Mouse (Mus musculus): ENCODE measurements around the gene Stard7. TPM values are rescaled to one million over a fixed set of nuclear protein-coding genes. Genes with fewer than 3 reads are reported as not detected.

The Stard7 gene
- polyA plus RNA-seq, 1 experiment from 2014 or later: 101 TPM

- 71% methylated on average over 4 of the region's 4 CpGs for WGBS (ENCODE audit: insufficient replicate concordance)
- Histone ChIP-seq H3K27me3 (ENCODE audit: control insufficient read depth, insufficient read depth, low read length) (no peaks in the 10 kb centered on the region), H3K9ac (ENCODE audit: low read depth, low read length) (no peak overlapping the region)
Measured at GRCm38 (mm10) chr2:127318136-127318535, 48.1 kb downstream of the Stard7 start.

GRCm38 (mm10) chr2:127319071-127319470, 49.1 kb downstream of the Stard7 start:
- no peak overlapping the region for H3K4me2 ChIP-seq
- H3K27ac ChIP-seq (ENCODE audit: low read depth, low read length): no peak overlapping the region
- H3K9ac ChIP-seq (ENCODE audit: low read depth, low read length): no peak overlapping the region
- H3K4me3 ChIP-seq (ENCODE audit: low read depth, low read length): no peak overlapping the region
- H3K27me3 ChIP-seq (ENCODE audit: control insufficient read depth, insufficient read depth, low read length): no peaks in the 10 kb centered on the region
- 0 out of 2 replicates have a peak, but pooled peaks cover 2% of the 10 kb centered on the region for H3K4me1 ChIP-seq (ENCODE audit: control insufficient read depth, insufficient read depth, low read length)
- H3K36me3 ChIP-seq (ENCODE audit: control insufficient read depth, insufficient read depth, low read length): no peaks in the 10 kb centered on the region
- no peak for ATAC-seq (replicated peaks; ENCODE audit: insufficient number of reproducible peaks, low FRiP score, low TSS enrichment)
- H3K9me3 ChIP-seq (replicated peaks; ENCODE audit: control insufficient read depth, low read length): no peaks in the 10 kb centered on the region
- 61% methylated on average over 4 of the region's 4 CpGs for WGBS (ENCODE audit: insufficient replicate concordance)

More at GRCm38 (mm10) chr2:127318136-127318535, 48.1 kb downstream of the Stard7 start:
- ATAC-seq (replicated peaks; ENCODE audit: insufficient number of reproducible peaks, low FRiP score, low TSS enrichment): no peak
- Histone ChIP-seq H3K36me3 (ENCODE audit: control insufficient read depth, insufficient read depth, low read length) (no peaks in the 10 kb centered on the region), H3K4me2 (no peak overlapping the region), H3K27ac (ENCODE audit: low read depth, low read length) (no peak overlapping the region), H3K4me1 (ENCODE audit: control insufficient read depth, insufficient read depth, low read length) (peaks cover 2% of the 10 kb centered on the region; the same call in 1 of the 2 replicates), H3K4me3 (ENCODE audit: low read depth, low read length) (no peak overlapping the region), H3K9me3 (replicated peaks; ENCODE audit: control insufficient read depth, low read length) (no peaks in the 10 kb centered on the region)

- H3K36me3 ChIP-seq (ENCODE audit: control insufficient read depth, insufficient read depth, low read length): no peaks in the 10 kb centered on the region
- no peak overlapping the region for H3K9ac ChIP-seq (ENCODE audit: low read depth, low read length)
- H3K9me3 ChIP-seq (replicated peaks; ENCODE audit: control insufficient read depth, low read length): no peaks in the 10 kb centered on the region
- H3K27ac ChIP-seq (ENCODE audit: low read depth, low read length): no peak overlapping the region
- ATAC-seq (replicated peaks; ENCODE audit: insufficient number of reproducible peaks, low FRiP score, low TSS enrichment): no peak
- H3K4me1 ChIP-seq (ENCODE audit: control insufficient read depth, insufficient read depth, low read length): 0 out of 2 replicates have a peak, but pooled peaks cover 2% of the 10 kb centered on the region
- 71% methylated on average over 6 of the region's 6 CpGs for WGBS (ENCODE audit: insufficient replicate concordance)
- H3K4me3 ChIP-seq (ENCODE audit: low read depth, low read length): no peak overlapping the region
- H3K27me3 ChIP-seq (ENCODE audit: control insufficient read depth, insufficient read depth, low read length): no peaks in the 10 kb centered on the region; the same call in 1 of the 2 replicates
- H3K4me2 ChIP-seq: no peak overlapping the region
Measured at GRCm38 (mm10) chr2:127322671-127323285, 52.8 kb downstream of the Stard7 start.

- H3K9me3 ChIP-seq (replicated peaks; ENCODE audit: control insufficient read depth, low read length): no peaks in the 10 kb centered on the region
- WGBS (ENCODE audit: insufficient replicate concordance): 53% methylated on average over 1 of the region's 1 CpGs
Measured at GRCm38 (mm10) chr2:127323667-127324066, 53.6 kb downstream of the Stard7 start.

GRCm38 (mm10) chr2:127324456-127324855, 54.4 kb downstream of the Stard7 start:
- Histone ChIP-seq H3K27ac (ENCODE audit: low read depth, low read length) (no peak overlapping the region), H3K9me3 (replicated peaks; ENCODE audit: control insufficient read depth, low read length) (no peaks in the 10 kb centered on the region), H3K9ac (ENCODE audit: low read depth, low read length) (no peak overlapping the region), H3K4me3 (ENCODE audit: low read depth, low read length) (no peak overlapping the region), H3K36me3 (ENCODE audit: control insufficient read depth, insufficient read depth, low read length) (no peaks in the 10 kb centered on the region), H3K4me1 (ENCODE audit: control insufficient read depth, insufficient read depth, low read length) (peaks cover 8% of the 10 kb centered on the region; the same call in 1 of the 2 replicates), H3K27me3 (ENCODE audit: control insufficient read depth, insufficient read depth, low read length) (no peaks in the 10 kb centered on the region; the same call in 1 of the 2 replicates), H3K4me2 (no peak overlapping the region)
- ATAC-seq (replicated peaks; ENCODE audit: insufficient number of reproducible peaks, low FRiP score, low TSS enrichment): no peak
- WGBS (ENCODE audit: insufficient replicate concordance): 47% methylated on average over 7 of the region's 7 CpGs

More at GRCm38 (mm10) chr2:127323667-127324066, 53.6 kb downstream of the Stard7 start:
- Histone ChIP-seq H3K9ac (ENCODE audit: low read depth, low read length) (no peak overlapping the region), H3K4me3 (ENCODE audit: low read depth, low read length) (no peak overlapping the region), H3K27ac (ENCODE audit: low read depth, low read length) (no peak overlapping the region), H3K4me1 (ENCODE audit: control insufficient read depth, insufficient read depth, low read length) (0 out of 2 replicates have a peak, but pooled peaks cover 5% of the 10 kb centered on the region), H3K36me3 (ENCODE audit: control insufficient read depth, insufficient read depth, low read length) (no peaks in the 10 kb centered on the region), H3K27me3 (ENCODE audit: control insufficient read depth, insufficient read depth, low read length) (no peaks in the 10 kb centered on the region; the same call in 1 of the 2 replicates), H3K4me2 (no peak overlapping the region)
- no peak for ATAC-seq (replicated peaks; ENCODE audit: insufficient number of reproducible peaks, low FRiP score, low TSS enrichment)

GRCm38 (mm10) chr2:127328090-127328851, 58.3 kb downstream of the Stard7 start:
- peak; percentile 40; the same call in 1 of the 2 replicates for ATAC-seq (replicated peaks; ENCODE audit: insufficient number of reproducible peaks, low FRiP score, low TSS enrichment)
- Histone ChIP-seq H3K4me2 (no peak overlapping the region), H3K4me1 (ENCODE audit: control insufficient read depth, insufficient read depth, low read length) (peaks cover 18% of the 10 kb centered on the region), H3K27me3 (ENCODE audit: control insufficient read depth, insufficient read depth, low read length) (no peaks in the 10 kb centered on the region; the same call in 1 of the 2 replicates), H3K4me3 (ENCODE audit: low read depth, low read length) (no peak overlapping the region), H3K9me3 (replicated peaks; ENCODE audit: control insufficient read depth, low read length) (no peaks in the 10 kb centered on the region), H3K27ac (ENCODE audit: low read depth, low read length) (peak overlapping the region; percentile 55), H3K9ac (ENCODE audit: low read depth, low read length) (no peak overlapping the region), H3K36me3 (ENCODE audit: control insufficient read depth, insufficient read depth, low read length) (no peaks in the 10 kb centered on the region)
- 56% methylated on average over 12 of the region's 12 CpGs for WGBS (ENCODE audit: insufficient replicate concordance)

- ATAC-seq (replicated peaks; ENCODE audit: insufficient number of reproducible peaks, low FRiP score, low TSS enrichment): no peak
- WGBS (ENCODE audit: insufficient replicate concordance): 66% methylated on average over 14 of the region's 14 CpGs
Measured at GRCm38 (mm10) chr2:127332807-127333570, 63.0 kb downstream of the Stard7 start.

GRCm38 (mm10) chr2:127333945-127334603, 64.1 kb downstream of the Stard7 start:
- no peak overlapping the region for H3K4me2 ChIP-seq
- peaks cover 17% of the 10 kb centered on the region for H3K27me3 ChIP-seq (ENCODE audit: control insufficient read depth, insufficient read depth, low read length)
- no peak overlapping the region for H3K9ac ChIP-seq (ENCODE audit: low read depth, low read length)
- no peaks in the 10 kb centered on the region for H3K36me3 ChIP-seq (ENCODE audit: control insufficient read depth, insufficient read depth, low read length)
- H3K4me1 ChIP-seq (ENCODE audit: control insufficient read depth, insufficient read depth, low read length): peaks cover 34% of the 10 kb centered on the region
- 43% methylated on average over 5 of the region's 5 CpGs for WGBS (ENCODE audit: insufficient replicate concordance)
- no peak overlapping the region for H3K27ac ChIP-seq (ENCODE audit: low read depth, low read length)
- ATAC-seq (replicated peaks; ENCODE audit: insufficient number of reproducible peaks, low FRiP score, low TSS enrichment): no peak
- H3K9me3 ChIP-seq (replicated peaks; ENCODE audit: control insufficient read depth, low read length): no peaks in the 10 kb centered on the region
- no peak overlapping the region for H3K4me3 ChIP-seq (ENCODE audit: low read depth, low read length)

More at GRCm38 (mm10) chr2:127332807-127333570, 63.0 kb downstream of the Stard7 start:
- Histone ChIP-seq H3K27ac (ENCODE audit: low read depth, low read length) (no peak overlapping the region), H3K4me3 (ENCODE audit: low read depth, low read length) (no peak overlapping the region), H3K4me1 (ENCODE audit: control insufficient read depth, insufficient read depth, low read length) (peaks cover 36% of the 10 kb centered on the region), H3K9me3 (replicated peaks; ENCODE audit: control insufficient read depth, low read length) (no peaks in the 10 kb centered on the region), H3K9ac (ENCODE audit: low read depth, low read length) (no peak overlapping the region), H3K27me3 (ENCODE audit: control insufficient read depth, insufficient read depth, low read length) (peaks cover 15% of the 10 kb centered on the region), H3K4me2 (no peak overlapping the region), H3K36me3 (ENCODE audit: control insufficient read depth, insufficient read depth, low read length) (no peaks in the 10 kb centered on the region)

All from heart, embryonic 11.5 days (tissue).